Mouse (Mus musculus): ENCODE measurements around the gene Gm29666. TPM values are rescaled to one million over a fixed set of nuclear protein-coding genes. Genes with fewer than 3 reads are reported as not detected.

Gm29666 gene
- polyA plus RNA-seq, 1 experiment from 2014 or later = 0.72 TPM

Small RNAs within 50 kb of the gene (microRNA-seq; reads per million reads assigned to microRNA genes)
- gene Mir1249 (ENCODE audit: borderline number of aligned reads) = 16.4 reads per million, percentile 33 among the genes with 10 or more reads in this experiment

Other genes starting within 250 kb of the Gm29666 start
- gene Arhgap8, start 200.0 kb downstream of the Gm29666 start, polyA plus RNA-seq (2015; fragmentation: Nextera tagmentation; extraction: Ambion mirVana) = 4.8 and 6.3 TPM in 2 replicates
- gene Phf21b, start 64.0 kb downstream of the Gm29666 start, polyA plus RNA-seq (2015; fragmentation: Nextera tagmentation; extraction: Ambion mirVana) = 0.68 and 1.2 TPM in 2 replicates
- gene Nup50, start 3.4 kb upstream of the Gm29666 start, polyA plus RNA-seq (2015; fragmentation: Nextera tagmentation; extraction: Ambion mirVana) = 30.6 and 32.1 TPM in 2 replicates
- 9.1 and 9.8 TPM in 2 replicates for gene 5031439G07Rik, start 68.5 kb upstream of the Gm29666 start, polyA plus RNA-seq (2015; fragmentation: Nextera tagmentation; extraction: Ambion mirVana)
- gene Upk3a, start 97.1 kb upstream of the Gm29666 start, polyA plus RNA-seq (2015; fragmentation: Nextera tagmentation; extraction: Ambion mirVana) = 6.2 and 18.2 TPM in 2 replicates
- 24.9 and 31.7 TPM in 2 replicates for gene Fam118a, start 108.9 kb upstream of the Gm29666 start, polyA plus RNA-seq (2015; fragmentation: Nextera tagmentation; extraction: Ambion mirVana)
- gene Smc1b, start 211.9 kb upstream of the Gm29666 start, polyA plus RNA-seq (2015; fragmentation: Nextera tagmentation; extraction: Ambion mirVana) = 0.07 and 0.70 TPM in 2 replicates
- 1.00 and 1.6 TPM in 2 replicates for gene Ribc2, start 212.0 kb upstream of the Gm29666 start, polyA plus RNA-seq (2015; fragmentation: Nextera tagmentation; extraction: Ambion mirVana)